Mouse (Mus musculus): ENCODE results near the gene Olfr56.
"Not testable (repeated sequence)": the region's sequence is repeated elsewhere in the genome, so short reads cannot be mapped to it uniquely, and the experiment has no call there.

Gene Olfr56

GRCm38 (mm10) chr11:49156821-49157814, 178.4 kb downstream of the Olfr56 start:
- in situ Hi-C loops (cut with MboI, MseI): no loop called here

DNA sequence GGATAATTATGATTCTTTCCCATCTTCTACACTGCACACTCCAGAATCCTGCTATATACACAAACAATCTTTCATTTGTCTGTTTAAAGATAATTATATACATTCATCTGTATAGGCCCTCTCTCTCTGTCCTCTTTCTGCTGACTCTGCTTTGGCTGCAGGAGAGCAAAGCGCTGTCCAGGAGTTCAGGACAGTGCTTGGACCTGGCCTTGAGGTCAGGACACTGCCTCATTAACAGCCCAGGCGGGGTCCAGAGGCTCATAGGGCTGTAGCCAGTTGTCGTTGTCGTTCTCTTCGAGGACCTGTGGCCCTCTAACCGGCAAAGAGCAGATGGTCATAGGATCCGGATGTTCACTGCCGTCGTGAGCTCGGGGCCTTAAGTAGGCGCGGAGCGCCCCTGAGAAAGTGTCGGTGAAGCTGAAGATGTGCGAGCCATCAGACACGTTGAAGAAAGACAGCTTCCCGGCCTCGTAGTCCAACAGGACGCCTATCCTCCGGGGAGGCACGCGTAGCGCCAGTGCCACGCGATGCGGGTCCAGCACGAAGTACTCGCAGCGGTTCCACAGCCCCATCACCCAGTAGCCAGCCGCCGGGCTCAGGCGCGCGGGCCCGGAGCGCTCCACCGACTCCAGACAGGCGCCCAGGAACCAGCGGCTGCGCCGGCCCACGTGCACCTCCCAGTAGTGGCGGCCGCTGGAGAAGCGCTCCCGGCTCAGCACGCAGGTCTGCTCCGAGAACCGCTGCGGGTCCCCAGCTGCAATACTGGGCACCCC, 190.3 kb downstream of the Olfr56 start:
- in situ Hi-C loops (cut with MboI, MseI): no loop called here

DNA sequence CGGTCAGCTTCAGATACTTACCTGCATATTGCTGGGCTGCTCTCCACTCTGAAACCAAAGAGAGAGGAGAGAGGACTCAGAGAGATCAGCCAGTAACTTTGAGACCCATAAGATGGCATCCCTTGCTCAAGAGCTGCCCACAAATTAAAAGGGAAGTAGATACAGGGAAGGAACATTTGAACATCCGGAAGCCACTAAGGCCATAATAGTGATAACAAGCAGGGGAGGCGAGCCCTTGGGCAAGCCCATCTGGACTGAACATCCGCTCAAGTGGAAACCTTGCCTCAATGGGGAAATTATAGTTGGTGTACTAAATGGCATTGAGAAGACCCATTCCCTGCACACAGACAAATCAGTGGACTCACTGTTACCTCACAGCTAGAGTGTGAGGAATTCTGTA, 191.9 kb downstream of the Olfr56 start:
- in situ Hi-C loops (cut with MboI, MseI): no loop called here

DNA sequence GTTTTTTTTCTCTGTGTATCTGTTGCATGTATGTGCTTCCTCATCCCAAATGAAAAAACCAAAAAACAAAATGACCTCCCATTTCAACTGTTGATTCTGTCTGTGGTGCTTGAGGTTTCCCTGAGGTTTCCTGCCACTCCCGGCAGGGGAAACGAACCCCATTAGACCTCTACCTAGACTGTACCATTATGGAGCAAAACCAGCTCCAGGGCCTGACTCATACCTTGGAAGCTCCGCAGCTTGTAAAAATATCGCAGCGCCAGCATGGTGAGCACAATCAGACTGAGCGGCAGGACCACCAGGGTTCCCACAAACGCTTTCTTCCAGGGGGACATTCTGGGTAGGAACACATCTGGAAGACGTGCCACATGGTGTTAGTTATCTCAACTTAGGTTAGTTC, 196.7 kb downstream of the Olfr56 start:
- in situ Hi-C loops (cut with MboI, MseI): no loop called here

DNA sequence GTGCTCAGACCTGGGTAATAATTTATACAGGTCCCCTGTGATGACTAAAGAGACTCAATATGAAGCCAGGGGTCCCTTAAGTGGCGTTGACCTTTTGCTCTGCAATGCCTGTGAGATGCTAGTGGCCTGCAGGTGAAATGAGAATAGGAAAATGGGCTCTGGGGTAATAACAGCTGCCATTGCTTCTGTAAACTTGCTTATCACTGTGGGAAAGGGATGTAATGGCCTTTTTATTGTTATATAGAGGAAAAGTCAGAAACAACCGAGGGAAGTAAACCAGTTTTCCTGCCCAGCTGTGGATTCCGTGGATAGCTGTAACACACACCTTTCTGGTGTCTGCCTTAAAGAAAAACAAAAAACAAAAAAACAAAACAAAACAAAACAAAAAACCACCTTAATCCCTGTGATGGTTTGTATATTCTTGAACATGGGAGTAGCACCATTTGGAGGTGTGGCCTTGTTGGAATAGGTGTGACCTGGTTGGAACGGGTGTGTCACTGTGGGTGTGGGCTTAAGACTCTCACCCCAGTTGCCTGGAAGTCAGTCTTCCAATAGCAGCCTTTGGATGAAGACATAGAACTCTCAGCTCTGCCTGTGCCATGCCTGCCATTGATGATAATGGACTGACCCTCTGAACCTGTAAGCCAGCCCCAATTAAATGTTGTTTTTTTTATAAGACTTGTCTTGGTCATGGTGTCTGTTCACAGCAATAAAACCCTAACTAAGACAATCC, 197.5 kb downstream of the Olfr56 start:
- in situ Hi-C loops (cut with MboI, MseI): not testable (repeated sequence)

DNA sequence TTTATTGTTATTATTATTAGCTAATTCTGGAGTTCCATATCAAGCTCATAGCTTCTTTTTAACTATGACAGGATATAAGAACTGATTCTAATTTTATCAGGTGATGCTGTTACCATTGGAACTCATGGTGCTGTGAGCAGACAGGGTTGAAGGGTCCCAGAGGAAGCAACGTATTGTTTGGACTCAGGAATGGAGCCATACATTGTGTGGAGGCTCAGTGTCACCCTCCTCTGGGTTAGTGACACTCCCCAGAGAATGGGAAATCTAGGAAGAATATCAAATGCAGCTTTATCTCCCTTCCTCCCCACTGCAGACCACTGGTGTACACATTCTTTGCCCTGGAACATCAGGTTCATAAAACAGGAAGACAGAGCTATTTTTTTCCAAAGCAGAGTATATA, 204.5 kb downstream of the Olfr56 start:
- in situ Hi-C loops (cut with MboI, MseI): no loop called here
